Mouse (Mus musculus): ENCODE results near the gene Nt5dc3. TPM values are rescaled to one million over a fixed set of nuclear protein-coding genes. Genes with fewer than 3 reads are reported as not detected.
A peak's percentile ranks its signal among the peaks of the same experiment; 100 is the strongest.

Gene Nt5dc3
- total RNA-seq, 2 experiments from 2014 or later, result 81.0 to 81.1 TPM

DNA sequence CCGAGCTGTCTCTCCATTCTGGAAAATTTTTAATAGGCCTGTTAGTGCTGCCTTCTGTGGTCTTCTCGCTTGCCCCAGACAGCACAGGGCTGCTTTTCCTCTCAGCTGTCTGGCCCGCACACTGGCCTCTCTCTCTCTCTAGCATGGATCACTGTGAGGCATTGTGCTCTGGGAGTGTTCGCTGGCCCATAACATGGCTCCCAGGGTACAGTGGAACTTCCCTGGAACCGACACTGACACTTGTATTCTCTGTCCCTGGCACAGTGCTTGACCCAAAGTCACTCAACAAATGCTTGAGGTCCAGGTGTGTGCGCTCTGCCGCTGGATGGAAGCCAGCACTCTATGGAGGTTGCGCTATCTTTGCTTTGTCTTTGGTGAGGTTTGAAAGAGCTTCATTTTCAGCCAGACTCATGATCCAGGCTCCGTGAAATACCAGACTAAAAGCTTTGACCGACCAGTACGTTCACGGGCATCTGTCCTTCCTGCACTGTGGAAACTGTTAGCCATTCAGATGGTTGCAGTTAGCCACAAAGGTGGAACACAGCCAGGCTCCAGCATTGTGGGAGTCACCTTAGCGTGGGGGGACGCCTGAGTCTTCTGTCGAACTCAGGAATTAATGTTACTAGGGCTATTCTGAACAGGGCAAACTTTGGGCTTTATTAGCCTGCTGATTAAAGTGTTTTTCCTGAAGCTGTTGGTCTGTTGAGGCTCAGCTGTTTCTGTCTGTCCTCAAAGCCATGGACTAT is 29.4 kb downstream of the Nt5dc3 start:
- DNase-seq (ENCODE audit: low spot score in 2 of 2), result no peak
- intact Hi-C loops (cut with DNase I), result no loop called here

DNA sequence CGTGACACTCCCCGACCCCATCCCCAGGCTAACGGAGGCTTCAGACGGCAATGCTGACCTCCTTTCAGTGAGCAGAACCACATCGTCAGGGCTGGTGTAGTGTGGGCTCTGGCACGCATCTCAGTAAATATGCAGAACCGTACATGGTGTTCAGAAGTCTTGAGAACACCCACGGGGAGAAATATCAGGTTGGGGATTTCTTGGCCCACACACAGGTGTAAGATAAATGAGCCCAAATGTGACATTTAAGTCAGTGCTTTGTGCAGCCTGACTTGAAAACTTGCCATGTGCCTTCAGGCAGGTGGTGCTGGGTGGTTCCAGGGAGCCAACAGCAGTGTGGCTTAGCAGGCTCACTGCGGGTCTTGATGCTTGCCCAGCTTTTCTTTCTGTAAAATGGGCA is 31.2 kb downstream of the Nt5dc3 start:
- intact Hi-C loops (cut with DNase I), result no loop called here
- DNase-seq (ENCODE audit: low spot score in 2 of 2), result peak; percentile 55 to 63

DNA sequence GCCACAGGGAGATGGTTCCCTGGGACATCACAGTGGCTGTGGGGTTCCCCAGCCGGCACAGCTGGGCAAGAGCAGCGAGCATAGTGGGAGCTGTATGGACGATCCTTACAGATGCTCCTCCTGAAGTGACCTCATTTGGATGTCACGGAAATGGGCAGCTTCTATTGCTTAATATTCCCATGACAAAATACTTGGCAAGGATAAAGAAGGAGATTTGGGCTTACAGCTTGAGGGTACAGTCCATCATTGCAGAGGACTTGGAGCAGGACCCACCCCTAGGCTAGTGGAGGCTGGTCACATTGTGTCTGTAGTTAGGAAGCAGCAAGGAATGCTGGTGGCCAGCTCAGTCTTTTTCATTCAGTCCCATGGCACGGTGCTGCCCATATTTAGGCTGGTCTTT is 31.8 kb downstream of the Nt5dc3 start:
- intact Hi-C loops (cut with DNase I), result no loop called here
- DNase-seq (ENCODE audit: low spot score in 2 of 2), result no peak

DNA sequence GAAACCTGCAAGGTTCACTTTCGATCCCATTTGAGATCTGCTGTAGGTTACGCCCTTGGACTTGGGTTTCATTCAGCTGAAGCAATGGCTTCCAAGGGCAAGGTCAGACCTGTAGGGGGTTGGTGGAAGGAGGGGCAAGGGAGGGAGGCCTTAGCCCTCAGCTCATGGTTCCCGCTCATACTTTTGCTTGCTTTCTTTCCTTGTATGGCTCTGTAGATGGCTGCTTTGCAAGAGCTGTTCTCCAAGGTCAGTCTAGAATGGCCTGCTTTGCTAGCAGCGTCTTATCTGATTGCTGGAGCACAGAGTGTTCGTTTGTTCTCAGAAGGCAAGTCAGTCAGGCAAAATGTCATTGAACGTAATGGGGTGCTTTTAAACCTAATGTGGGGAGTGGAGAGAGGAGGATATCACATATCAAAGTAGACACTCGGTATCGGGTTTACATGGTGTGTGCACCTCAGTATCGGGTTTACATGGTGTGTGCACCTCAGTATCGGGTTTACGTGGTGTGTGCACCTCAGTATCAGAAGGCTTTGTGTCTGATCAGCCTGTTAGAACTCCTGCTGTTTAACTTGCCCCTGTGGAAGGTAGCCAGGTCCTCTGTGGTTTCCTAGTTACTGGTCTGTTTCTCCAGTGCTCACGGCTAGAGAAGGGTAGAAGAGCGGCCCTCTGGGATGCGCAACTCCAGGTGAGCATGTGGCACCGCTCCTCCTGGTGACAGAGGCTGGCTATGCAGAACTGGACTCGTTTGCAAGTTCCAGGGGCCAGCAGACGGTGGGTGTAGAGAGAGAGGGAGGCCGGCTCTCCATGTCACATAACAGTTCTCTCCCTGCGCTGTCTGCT is 35.7 kb downstream of the Nt5dc3 start:
- intact Hi-C loops (cut with DNase I), result no loop called here
- no peak for DNase-seq (ENCODE audit: low spot score in 2 of 2)

DNA sequence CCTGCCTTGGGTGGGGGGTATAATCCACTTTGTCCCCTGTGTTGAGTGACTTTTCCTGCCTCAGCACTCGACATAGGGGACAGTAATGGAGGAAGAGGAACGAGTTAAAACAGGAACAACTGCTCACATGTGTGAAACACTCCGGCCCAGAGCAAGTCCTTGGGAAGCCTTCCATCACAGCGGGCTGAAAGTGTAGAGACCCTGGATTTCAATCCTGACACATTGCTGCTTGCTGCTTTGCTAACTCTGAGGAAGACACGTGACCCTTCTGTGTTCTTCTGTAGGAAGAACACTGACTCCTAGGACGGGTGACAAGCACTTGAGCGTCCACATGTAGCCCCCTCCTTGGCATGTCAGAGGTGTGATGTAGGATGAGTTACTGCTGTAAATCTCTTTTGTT is 36.3 kb downstream of the Nt5dc3 start:
- intact Hi-C loops (cut with DNase I), result no loop called here
- DNase-seq (ENCODE audit: low spot score in 2 of 2), result no peak

DNA sequence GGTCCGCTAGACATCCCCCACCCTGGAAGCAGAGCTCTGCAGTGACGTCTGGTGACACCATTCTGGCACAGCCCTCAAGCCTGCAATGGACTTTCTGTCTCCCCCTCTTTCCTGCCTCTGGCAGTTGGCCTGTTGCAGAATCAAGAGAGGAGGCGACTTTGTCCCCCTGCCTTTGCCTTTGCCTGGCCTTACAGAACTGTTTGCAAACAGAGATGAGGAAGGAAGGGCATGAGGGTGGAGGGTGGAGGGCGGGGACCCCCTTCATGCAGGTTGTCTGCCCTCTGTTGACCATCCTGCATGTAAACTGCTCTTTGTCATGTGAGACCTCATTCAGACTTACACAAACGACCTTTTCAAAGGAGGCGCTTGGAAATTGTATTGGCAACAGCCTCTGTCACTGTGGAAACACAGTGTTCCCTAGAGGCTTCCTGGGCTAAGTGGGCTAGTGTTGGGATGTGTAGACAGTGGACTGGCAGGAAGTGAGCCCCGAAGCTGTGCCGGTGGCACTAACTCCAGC is 40.9 kb downstream of the Nt5dc3 start:
- intact Hi-C loops (cut with DNase I), result loop anchor here (2.0 to 10.0 kb wide), 2 partner anchors 41 to 115 kb away; partner anchors contain the start of genes Hsp90b1, Nt5dc3 and Ttc41

DNA sequence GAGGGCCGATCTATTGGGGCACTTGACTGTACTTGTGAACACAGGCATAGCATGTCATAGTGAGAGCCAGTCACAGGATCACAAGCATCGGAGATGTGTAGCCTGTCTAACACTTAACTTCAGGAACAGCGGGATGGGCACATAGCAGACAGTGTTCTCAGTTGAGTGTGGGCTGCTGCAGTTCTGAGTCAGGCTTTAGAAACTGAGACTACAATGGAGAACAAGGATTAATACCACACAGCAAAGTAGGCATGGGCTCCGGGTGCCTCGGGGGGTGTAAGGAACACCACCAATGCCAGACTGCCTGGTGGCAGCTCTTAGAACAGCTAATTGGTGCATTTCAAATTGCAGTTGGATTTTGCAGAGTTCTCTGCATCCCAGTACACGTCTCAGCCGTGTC is 42.2 kb downstream of the Nt5dc3 start:
- intact Hi-C loops (cut with DNase I), result loop anchor here (2.0 to 10.0 kb wide), 2 partner anchors 42 to 116 kb away; partner anchors contain the start of genes Hsp90b1, Nt5dc3 and Ttc41
- DNase-seq (ENCODE audit: low spot score in 2 of 2), result no peak

More for the DNA sequence above, 40.9 kb downstream of the Nt5dc3 start:
- peak; percentile 43 to 44 for DNase-seq (ENCODE audit: low spot score in 2 of 2)

DNA sequence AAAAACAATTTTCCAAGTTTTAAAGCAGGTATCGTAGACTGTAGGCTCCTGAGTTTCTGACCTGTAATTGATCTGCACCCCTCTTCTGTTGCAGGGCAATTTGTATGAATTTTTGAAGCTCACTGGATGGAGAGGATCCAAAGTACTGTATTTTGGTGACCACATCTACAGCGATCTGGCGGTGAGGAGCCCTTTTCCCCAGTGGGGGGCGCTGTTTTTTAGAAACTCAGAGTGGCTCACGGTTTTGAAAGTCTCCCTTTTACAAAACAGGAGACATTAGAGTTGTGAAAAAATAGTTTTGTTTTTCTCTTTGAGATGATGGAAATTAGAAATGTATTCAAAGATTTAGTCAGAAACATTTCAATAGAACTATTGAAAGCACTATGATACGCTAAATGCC is 45.3 kb downstream of the Nt5dc3 start:
- intact Hi-C loops (cut with DNase I), result loop anchor here (10.0 kb wide), 1 partner anchor 119 kb away; the partner anchor contains the start of genes Hsp90b1 and Ttc41

DNA sequence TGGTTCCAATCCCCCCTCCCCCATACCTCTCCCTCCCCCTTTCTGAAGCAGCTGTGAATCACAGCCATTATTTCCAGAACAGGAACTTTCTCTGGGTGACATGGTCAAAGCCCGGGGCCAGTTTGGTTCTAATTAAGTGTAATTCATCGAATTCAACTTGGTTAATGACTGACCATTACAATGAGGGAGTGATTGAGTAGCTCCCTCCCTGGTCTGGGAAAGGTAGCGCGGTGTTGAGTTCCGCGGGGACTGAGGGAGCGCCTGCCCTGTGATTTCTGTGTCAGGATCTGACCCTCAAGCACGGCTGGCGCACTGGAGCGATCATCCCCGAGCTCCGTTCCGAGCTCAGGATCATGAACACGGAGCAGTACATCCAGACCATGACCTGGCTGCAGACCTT is 46.1 kb downstream of the Nt5dc3 start:
- DNase-seq (ENCODE audit: low spot score in 2 of 2), result no peak
- intact Hi-C loops (cut with DNase I), result loop anchor here (10.0 kb wide), 1 partner anchor 120 kb away; the partner anchor contains the start of genes Hsp90b1 and Ttc41

More for the DNA sequence above, 45.3 kb downstream of the Nt5dc3 start:
- DNase-seq (ENCODE audit: low spot score in 2 of 2), result no peak

DNA sequence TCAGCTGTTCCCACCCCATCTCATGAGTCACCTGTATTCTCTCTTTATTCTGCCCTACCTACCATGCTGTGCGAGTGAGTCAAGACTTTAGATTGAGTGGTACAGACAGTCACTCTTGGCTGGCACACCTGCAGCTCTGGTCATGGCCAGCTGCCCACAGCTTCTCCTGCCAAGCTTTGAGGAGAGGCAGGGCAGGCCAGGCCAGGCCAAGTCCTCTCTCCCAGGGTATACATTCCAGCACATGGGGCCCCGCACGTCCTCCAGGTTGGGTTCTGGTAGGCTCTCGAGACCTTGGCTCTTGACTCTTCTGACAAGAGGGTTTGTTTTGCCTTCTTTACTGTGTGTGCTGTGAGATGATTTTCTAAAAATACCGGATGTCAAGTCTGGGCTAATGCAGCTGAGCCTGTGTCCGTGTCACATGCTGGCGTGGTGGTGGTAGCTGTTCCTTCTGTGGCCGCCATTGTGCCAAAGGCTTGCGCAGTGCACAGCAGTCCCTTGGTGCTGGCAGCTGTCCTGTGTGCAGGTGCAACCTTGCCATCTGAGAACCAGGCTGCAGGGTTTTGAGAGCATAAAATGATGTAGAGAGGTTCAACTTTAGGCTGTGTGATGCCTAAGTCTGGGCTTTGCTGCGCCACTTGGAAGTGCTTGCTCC is 47.2 kb downstream of the Nt5dc3 start:
- intact Hi-C loops (cut with DNase I), result loop anchor here (10.0 kb wide), 1 partner anchor 121 kb away; the partner anchor contains the start of genes Hsp90b1 and Ttc41
- no peak for DNase-seq (ENCODE audit: low spot score in 2 of 2)

DNA sequence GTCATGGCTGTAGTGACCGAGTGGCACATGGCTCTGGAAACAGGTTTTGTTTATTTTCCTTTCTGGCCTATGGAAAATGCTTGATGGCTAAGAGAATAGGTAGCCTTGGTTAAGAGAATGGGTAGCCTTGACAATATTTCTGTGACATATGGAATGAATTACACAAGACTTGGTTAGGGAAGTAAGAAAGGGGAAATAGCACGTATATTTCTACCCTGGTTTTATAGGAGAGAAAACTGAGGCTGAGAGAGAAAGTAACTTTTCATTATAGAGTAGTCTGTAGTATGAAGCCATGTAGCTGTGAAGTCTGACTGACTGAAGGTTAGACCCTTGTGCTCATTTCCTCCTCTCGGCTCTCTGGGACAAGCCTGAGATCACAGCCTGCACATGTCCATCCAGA is 48.1 kb downstream of the Nt5dc3 start:
- intact Hi-C loops (cut with DNase I), result loop anchor here (10.0 kb wide), 1 partner anchor 122 kb away; the partner anchor contains the start of genes Hsp90b1 and Ttc41
- no peak for DNase-seq (ENCODE audit: low spot score in 2 of 2)

DNA sequence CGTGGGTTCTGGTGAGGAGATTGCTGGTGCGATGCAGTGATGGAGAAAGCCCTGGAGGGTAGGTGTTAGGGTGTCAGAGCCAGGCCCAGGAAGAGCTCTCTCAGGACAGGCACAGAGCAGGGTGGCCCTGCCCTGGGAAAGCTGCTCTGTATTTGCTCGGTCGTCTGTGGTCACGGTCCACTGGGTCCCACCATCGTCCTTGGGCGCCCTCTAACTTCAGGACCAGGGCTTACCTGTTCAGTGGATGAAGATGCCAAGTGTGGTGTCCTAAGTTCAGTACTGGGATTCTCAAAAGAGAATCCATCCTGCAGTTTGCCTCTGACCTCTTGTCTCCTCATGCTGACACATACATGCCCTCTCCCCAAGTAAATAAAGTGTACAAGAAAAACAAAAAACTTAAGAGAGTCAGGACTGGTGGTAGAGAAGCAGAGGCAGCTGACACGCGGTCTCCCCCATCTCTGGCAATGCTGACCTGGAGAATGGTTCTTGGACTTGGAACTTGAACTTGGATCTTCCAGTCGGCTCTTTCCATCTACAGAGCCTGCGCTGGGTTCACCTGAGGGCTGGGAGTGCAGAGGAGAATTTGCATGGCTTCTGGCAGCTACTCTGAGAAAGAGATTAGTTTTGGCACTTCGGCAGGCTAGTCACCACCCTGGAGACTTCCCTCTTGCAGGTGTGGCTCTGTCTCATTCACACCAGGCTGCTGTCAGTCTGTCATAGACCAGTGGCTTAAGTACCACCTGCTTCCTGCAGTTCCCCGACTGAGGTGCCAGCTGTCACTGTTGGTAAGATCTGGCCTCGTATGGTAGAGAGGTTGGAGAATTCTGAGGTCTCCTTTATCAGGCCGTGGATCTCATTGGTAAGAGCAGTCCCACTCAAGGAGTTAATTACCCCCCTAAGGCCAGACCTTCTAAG is 49.7 kb downstream of the Nt5dc3 start:
- DNase-seq (ENCODE audit: low spot score in 2 of 2), result no peak
- intact Hi-C loops (cut with DNase I), result loop anchor here (10.0 kb wide), 1 partner anchor 124 kb away; the partner anchor contains the start of genes Hsp90b1 and Ttc41

DNA sequence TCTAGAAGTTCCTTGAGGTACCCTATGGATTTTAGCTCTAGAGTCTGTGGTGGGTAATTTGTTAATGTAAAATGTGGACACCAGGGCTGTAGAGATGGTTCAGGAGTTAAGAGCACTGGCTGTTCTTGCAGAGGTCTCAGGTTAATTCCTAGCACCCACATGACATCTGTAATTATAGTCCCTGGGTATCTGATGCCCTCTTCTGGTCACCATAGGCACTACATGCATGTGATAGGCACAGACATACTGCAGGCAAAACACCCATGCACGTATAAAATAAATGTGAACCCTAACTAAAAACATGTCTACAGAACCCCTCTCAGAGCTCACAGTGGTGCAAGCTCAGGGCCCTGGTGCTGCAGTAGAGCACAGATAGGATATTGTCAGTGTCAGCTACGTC is 50.7 kb downstream of the Nt5dc3 start:
- DNase-seq (ENCODE audit: low spot score in 2 of 2), result no peak
- intact Hi-C loops (cut with DNase I), result loop anchor here (10.0 kb wide), 1 partner anchor 125 kb away; the partner anchor contains the start of genes Hsp90b1 and Ttc41

DNA sequence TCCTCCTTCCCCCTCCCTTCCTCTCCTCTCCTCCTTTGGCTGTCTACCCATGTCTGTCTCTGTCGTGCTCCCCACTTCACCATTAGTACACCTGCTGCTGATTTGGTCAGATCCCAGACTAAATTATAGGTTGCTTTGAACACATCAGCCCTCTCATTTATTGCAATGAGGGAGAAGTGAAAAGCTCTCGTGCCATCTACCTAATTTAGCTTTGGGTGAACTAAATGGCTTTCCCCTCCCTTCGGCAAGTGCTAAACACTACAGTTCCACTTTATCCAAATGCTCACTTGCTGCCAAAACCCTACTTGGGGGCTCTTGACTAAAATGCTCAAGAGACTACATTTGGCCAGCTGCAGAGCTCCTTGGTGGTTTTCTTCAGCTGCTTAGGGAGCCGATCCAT is 58.0 kb downstream of the Nt5dc3 start:
- intact Hi-C loops (cut with DNase I), result no loop called here
- peak in 1 of 2 experiments; percentile 14 for DNase-seq (ENCODE audit: low spot score in 2 of 2)

DNA sequence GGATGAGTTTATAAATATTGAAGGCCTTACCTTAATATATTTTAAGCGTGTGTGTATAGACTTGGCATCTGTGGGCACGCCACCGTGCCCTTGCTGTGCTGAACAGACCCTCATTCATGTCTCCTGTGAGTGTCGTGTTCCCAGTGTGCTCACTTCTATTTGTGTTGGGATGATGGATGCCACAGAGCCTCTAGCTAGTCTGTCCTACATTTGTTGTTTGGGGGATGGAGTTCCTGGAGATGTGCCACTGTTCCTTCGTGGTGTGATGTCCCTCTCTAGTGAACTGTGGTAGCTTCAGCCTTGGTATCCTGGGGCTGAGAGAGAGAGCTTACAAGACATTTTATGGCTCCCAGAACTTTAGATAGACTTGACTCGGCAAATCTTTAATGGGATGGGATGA is 60.0 kb downstream of the Nt5dc3 start:
- intact Hi-C loops (cut with DNase I), result no loop called here
- DNase-seq (ENCODE audit: low spot score in 2 of 2), result no peak

DNA sequence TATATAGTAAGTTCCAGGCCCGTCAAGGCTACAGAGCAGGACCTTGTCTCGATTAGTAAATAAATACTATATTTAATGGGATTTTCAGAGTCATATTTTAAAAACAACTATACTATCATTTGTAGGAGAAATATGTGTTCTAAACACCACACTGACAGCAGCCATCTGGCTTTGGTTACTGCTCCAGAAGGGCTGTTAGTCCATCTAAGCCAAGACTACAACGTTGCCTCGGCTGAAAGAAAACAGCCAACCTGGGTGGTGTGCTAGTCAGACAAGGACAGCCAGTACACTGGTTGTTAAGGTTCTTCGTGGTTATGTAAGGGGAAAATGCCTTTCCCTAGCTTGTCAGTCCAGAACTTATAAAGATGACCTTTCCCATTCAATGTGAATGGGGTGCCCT is 63.9 kb downstream of the Nt5dc3 start:
- DNase-seq (ENCODE audit: low spot score in 2 of 2), result no peak
- intact Hi-C loops (cut with DNase I), result no loop called here

DNA sequence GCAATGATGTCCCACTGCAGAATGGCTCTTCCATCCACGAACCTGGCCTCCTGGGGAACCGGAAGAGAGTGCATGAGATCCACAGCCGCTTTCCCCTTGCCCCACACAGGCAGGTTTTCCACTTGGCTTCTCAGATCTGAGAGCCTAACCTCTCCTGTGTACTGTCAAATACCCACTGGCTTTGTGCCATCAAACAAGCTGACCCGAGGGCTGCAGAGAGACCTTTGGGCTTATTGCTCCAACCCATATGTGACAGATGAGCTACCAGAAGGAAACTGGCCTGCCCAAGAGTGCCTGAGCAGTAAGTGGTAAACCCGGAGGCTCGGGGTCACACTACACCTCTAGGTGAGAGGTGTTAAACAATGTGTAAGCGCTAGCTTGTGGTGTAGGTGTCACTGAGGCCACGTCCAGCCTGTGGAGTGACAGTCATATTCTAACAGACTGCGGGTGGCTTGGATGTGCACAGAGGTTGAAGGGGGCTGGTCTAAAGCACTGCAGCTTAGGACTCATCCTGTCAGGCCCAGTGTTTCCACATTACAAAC is 68.2 kb downstream of the Nt5dc3 start:
- DNase-seq (ENCODE audit: low spot score in 2 of 2), result no peak

DNA sequence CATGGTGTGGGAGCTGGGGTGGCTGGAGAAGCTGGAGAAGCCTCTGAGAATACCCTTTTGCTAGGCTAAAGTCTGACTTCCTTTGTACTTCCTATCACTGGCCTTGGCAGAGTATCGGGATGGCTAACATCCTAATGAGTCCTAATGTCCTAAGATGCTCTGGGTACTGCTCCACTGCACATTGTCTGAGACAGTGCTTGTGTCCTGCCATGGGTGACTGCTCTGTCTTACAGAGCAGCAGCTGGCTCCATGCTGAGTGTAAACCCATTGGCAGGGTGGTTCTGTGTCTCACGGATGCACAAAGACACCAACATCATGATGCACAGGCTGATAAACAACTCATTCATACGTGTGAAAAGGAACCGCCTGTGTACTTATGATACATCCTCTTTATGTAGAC is 70.3 kb downstream of the Nt5dc3 start:
- DNase-seq (ENCODE audit: low spot score in 2 of 2), result no peak
- intact Hi-C loops (cut with DNase I), result no loop called here

More for the DNA sequence above, 68.2 kb downstream of the Nt5dc3 start:
- intact Hi-C loops (cut with DNase I), result no loop called here

All from left cerebral cortex, postnatal 25 days (tissue).